ENCODE assay signal across 8 mouse cellular contexts in the genomic region with DNA sequence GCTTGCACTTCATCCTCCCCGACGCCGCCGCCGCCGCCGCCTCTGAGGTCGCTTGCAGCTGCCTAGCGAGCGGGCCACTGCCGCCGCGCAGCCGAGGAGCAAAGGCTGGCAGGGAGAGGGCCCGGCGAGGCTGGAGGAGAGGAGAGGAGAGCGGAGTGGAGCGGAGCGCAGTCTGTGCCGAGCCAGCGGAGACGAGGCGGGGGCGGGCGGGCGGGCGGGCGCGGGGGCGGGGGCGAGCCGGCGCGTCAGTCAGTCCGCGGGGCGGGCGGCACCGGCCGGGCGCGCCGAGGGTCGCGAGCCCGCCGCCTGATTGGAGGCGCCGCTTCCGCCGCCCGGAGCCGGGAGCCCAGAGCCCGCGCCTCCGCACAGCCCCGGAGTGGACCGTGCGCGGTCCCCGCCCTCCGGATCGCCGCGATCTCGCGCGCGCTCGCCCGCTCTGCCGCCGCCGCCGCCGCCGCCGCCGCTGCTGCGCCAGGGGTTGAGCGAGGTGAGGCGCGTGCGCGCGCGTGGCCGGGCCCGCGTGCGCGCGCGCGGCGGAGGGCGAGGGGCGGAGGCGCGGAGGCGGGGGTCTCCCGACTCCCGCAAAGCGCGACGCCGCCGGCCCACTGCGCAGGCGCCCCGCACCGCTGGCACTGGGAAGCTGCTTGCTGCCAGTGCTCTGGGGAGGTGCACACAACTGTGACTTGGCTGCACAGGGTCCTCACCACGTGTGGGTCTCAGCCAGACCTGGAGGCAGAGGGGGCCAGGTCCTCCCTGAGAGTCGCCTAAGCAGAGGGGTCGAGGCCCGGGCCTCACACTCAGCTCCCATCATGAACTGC. TPM values are rescaled to one million over a fixed set of nuclear protein-coding genes. Genes with fewer than 3 reads are reported as not detected.
DNase-seq lines count a peak whose midpoint lies in the region; ATAC-seq and TF ChIP-seq lines count a peak whose summit lies in the region.
"Not testable (repeated sequence)": the region's sequence is repeated elsewhere in the genome, so short reads cannot be mapped to it uniquely, and the experiment has no call there.

A gene (minus strand): TSS at position 193 of the 818 bp plus-strand sequence.

- H3K27ac ChIP-seq in ES-Bruce4 (ENCODE audit: insufficient read depth, low read length); lung, postnatal 0 days (ENCODE audit: low read length): not testable (repeated sequence)
- H3K27ac ChIP-seq in embryonic facial prominence, embryonic 10.5 days (replicated peaks): 0 out of 2 replicates have a peak within 1 kb of the TSS, but pooled peaks have one; percentile 51
- H3K27ac ChIP-seq in hindbrain, embryonic 13.5 days: peak within 1 kb of the TSS; percentile 86

- WGBS in embryonic facial prominence, embryonic 10.5 days: 26% methylated on average over 14 of the region's 116 CpGs
- WGBS in hindbrain, embryonic 13.5 days: 8% methylated on average over 12 of the region's 116 CpGs
- no CpG with 5 or more reads among the region's 116 CpGs for WGBS in lung, postnatal 0 days

- not testable (repeated sequence) for H3K9ac ChIP-seq in ES-Bruce4 (ENCODE audit: low read depth, poor library complexity, severe bottlenecking); lung, postnatal 0 days (replicated peaks; ENCODE audit: low read depth)
- peak within 1 kb of the TSS; percentile 60 for H3K9ac ChIP-seq in hindbrain, embryonic 13.5 days

- not testable (repeated sequence) for TF ChIP-seq EP300 in ES-Bruce4 (IDR thresholded peaks at IDR 0.05; ENCODE audit: insufficient read depth, low read depth, low read length); lung, postnatal 0 days (IDR thresholded peaks at IDR 0.05)

- intact Hi-C loops in left cerebral cortex, postnatal 4 days (cut with DNase I): not testable (repeated sequence)

- not testable (repeated sequence) for TF ChIP-seq CTCF in ES-Bruce4 (IDR thresholded peaks at IDR 0.05; ENCODE audit: low read depth, low read length); lung, postnatal 0 days (IDR thresholded peaks at IDR 0.05)

- H3K27me3 ChIP-seq in ES-Bruce4 (ENCODE audit: control insufficient read depth, insufficient read depth, low read length, poor library complexity, severe bottlenecking); embryonic facial prominence, embryonic 10.5 days (replicated peaks; ENCODE audit: low read depth, poor library complexity, severe bottlenecking); hindbrain, embryonic 13.5 days; lung, postnatal 0 days (replicated peaks; ENCODE audit: insufficient read depth, low read length): not testable (repeated sequence)

- peak within 1 kb of the TSS; percentile 58 for H3K4me2 ChIP-seq in hindbrain, embryonic 13.5 days
- not testable (repeated sequence) for H3K4me2 ChIP-seq in lung, postnatal 0 days (replicated peaks; ENCODE audit: low read depth, low read length)

- H3K4me3 ChIP-seq in ES-Bruce4 (ENCODE audit: low read depth, low read length): peak within 1 kb of the TSS; percentile 52
- H3K4me3 ChIP-seq in embryonic facial prominence, embryonic 10.5 days: peak within 1 kb of the TSS; percentile 52
- H3K4me3 ChIP-seq in hindbrain, embryonic 13.5 days: peak within 1 kb of the TSS; percentile 44
- not testable (repeated sequence) for H3K4me3 ChIP-seq in lung, postnatal 0 days (ENCODE audit: low read depth, low read length)

- H3K36me3 ChIP-seq in ES-Bruce4 (ENCODE audit: control insufficient read depth, insufficient read depth, low read length, poor library complexity, severe bottlenecking); embryonic facial prominence, embryonic 10.5 days (replicated peaks); hindbrain, embryonic 13.5 days; lung, postnatal 0 days (ENCODE audit: insufficient read depth, low read length): not testable (repeated sequence)

- TF ChIP-seq POLR2A in ES-Bruce4 (IDR thresholded peaks at IDR 0.05; ENCODE audit: insufficient read depth, low read length): not testable (repeated sequence)

- ATAC-seq in hindbrain, embryonic 13.5 days (ENCODE audit: low FRiP score): peak; percentile 92
- ATAC-seq in lung, postnatal 0 days: peak; percentile 87

- DNase-seq in embryonic facial prominence, embryonic 10.5 days (ENCODE audit: low spot score); frontal cortex, adult 2 months (ENCODE audit: extremely low spot score in 1 of 2, low spot score in 1 of 2); lung, postnatal 0 days (ENCODE audit: low spot score): not testable (repeated sequence)
- DNase-seq in kidney, postnatal 14 days: peak; percentile 13
- peak; percentile 21 for DNase-seq in left cerebral cortex, postnatal 4 days
- peak; percentile 5 for DNase-seq in right cerebral cortex, adult 18-20 months

- H3K4me1 ChIP-seq in ES-Bruce4 (ENCODE audit: control insufficient read depth, insufficient read depth, low read length); embryonic facial prominence, embryonic 10.5 days; hindbrain, embryonic 13.5 days (replicated peaks); lung, postnatal 0 days (ENCODE audit: insufficient read depth, low read depth, low read length): not testable (repeated sequence)

- not testable (repeated sequence) for H3K9me3 ChIP-seq in ES-Bruce4 (replicated peaks; ENCODE audit: control insufficient read depth, insufficient read depth, low read length, poor library complexity, severe bottlenecking); embryonic facial prominence, embryonic 10.5 days; hindbrain, embryonic 13.5 days; lung, postnatal 0 days (ENCODE audit: low read length)

RNA-seq across cellular contexts. Expression of the gene that starts here (rescaled TPM):
- polyA plus RNA-seq in ES-Bruce4 (2011; ENCODE audit: insufficient read depth, insufficient read length, low read depth, missing spikeins): 1.4 and 2.2 TPM in 2 replicates
- polyA plus RNA-seq in embryonic facial prominence, embryonic 10.5 days (2016; fragmentation: Nextera tagmentation; extraction: Ambion mirVana): 14.0 and 15.0 TPM in 2 replicates
- 22.7 and 25.6 TPM in 2 replicates for polyA plus RNA-seq in frontal cortex, adult 2 months (2012; rRNA removed)
- polyA plus RNA-seq in hindbrain, embryonic 13.5 days (2015; fragmentation: Nextera tagmentation; extraction: Ambion mirVana): 50.1 and 53.7 TPM in 2 replicates
- total RNA-seq in left cerebral cortex, postnatal 4 days (2021): 10 to 100 TPM; 31.8 to 46.4 TPM
- polyA plus RNA-seq in lung, postnatal 0 days (2015; fragmentation: Nextera tagmentation; extraction: Ambion mirVana): 1.6 and 1.7 TPM in 2 replicates
